Mouse (Mus musculus) midbrain, postnatal 0 days (tissue): ENCODE results near the gene Eya2. TPM values are rescaled to one million over a fixed set of nuclear protein-coding genes. Genes with fewer than 3 reads are reported as not detected.

ENCODE experiments used
- ATAC-seq: fragments of 200-750 bp; cut with Nextera tagmentation; 2 replicates; pipeline ENCODE4 v1.8.0; 2017; ENCODE audit warnings: moderate number of reproducible peaks, mild to moderate bottlenecking, moderate TSS enrichment, moderate library complexity; ENCODE audit not compliant: low FRiP score
- DNase-seq: peaks from one replicate; pipeline ENCODE4 v3.0.0-alpha.2; 2015; ENCODE audit warnings: low spot score
- H3K27ac ChIP-seq: fragments of 300-500 bp; sonication (generic); 2 replicates; pipeline ENCODE4 v1.5.1; 2014; ENCODE audit warnings: low read depth, mild to moderate bottlenecking, low read length, mixed read lengths
- H3K27me3 ChIP-seq: fragments of 300-500 bp; sonication (generic); 2 replicates; pipeline ENCODE4 v1.6.1; 2014; ENCODE audit warnings: low read length, control low read depth, mixed read lengths; ENCODE audit not compliant: insufficient read depth
- H3K36me3 ChIP-seq: fragments of 300-500 bp; sonication (generic); 2 replicates; pipeline ENCODE4 v1.6.1; 2014; ENCODE audit warnings: low read length, control low read depth, mixed read lengths; ENCODE audit not compliant: insufficient read depth
- H3K4me1 ChIP-seq: fragments of 300-500 bp; sonication (generic); 2 replicates; pipeline ENCODE4 v1.6.1; 2014; ENCODE audit warnings: mild to moderate bottlenecking, control low read depth, antibody characterized with exemption, low read length, mixed read lengths; ENCODE audit not compliant: insufficient read depth
- H3K4me2 ChIP-seq: fragments of 300-500 bp; sonication (generic); 2 replicates; pipeline ENCODE4 v1.6.1; 2014; ENCODE audit warnings: low read depth, mild to moderate bottlenecking, low read length, mixed read lengths; ENCODE audit not compliant: poor library complexity, severe bottlenecking
- H3K4me3 ChIP-seq: fragments of 300-500 bp; sonication (generic); 2 replicates; pipeline ENCODE4 v1.5.1; 2014; ENCODE audit warnings: low read depth, mild to moderate bottlenecking, low read length, moderate library complexity
- H3K9ac ChIP-seq: fragments of 300-500 bp; sonication (generic); replicated peaks from 2 replicates; pipeline ENCODE4 v1.6.1; 2014; ENCODE audit warnings: mild to moderate bottlenecking, low read length, moderate library complexity, mixed read lengths; ENCODE audit not compliant: poor library complexity, severe bottlenecking
- H3K9me3 ChIP-seq: fragments of 300-500 bp; sonication (generic); 2 replicates; pipeline ENCODE4 v1.6.1; 2016; ENCODE audit warnings: low read length, control low read depth
- CTCF ChIP-seq: IDR thresholded peaks from 2 replicates; pipeline ENCODE4 v1.5.1; 2016; ENCODE audit warnings: antibody characterized with exemption, mild to moderate bottlenecking
- WGBS: fragments of 180-500 bp; shearing (Covaris S2); extraction: QIAGEN DNeasy Blood & Tissue Kit; methylation state at CpG from one replicate; pipeline ENCODE4 v1.1.7; 2014; 5-methylcytosine and 5-hydroxymethylcytosine counted together
- polyA plus RNA-seq: library from polyadenylated mRNA; unstranded; fragments of >200 nt; fragmentation: Nextera tagmentation; extraction: Ambion mirVana; gene quantifications from 2 replicates; pipeline ENCODE4 v1.2.1, GENCODE M21; 2015
- total RNA-seq: library from RNA; depleted of rRNA; stranded (reverse); fragments of >200 nt; gene quantifications from 2 replicates; pipeline ENCODE4 v1.2.3, GENCODE M21; 2014

Gene Eya2
- total and polyA plus RNA-seq, 2 experiments from 2014 or later: 7.1 to 21.6 TPM

DNA sequence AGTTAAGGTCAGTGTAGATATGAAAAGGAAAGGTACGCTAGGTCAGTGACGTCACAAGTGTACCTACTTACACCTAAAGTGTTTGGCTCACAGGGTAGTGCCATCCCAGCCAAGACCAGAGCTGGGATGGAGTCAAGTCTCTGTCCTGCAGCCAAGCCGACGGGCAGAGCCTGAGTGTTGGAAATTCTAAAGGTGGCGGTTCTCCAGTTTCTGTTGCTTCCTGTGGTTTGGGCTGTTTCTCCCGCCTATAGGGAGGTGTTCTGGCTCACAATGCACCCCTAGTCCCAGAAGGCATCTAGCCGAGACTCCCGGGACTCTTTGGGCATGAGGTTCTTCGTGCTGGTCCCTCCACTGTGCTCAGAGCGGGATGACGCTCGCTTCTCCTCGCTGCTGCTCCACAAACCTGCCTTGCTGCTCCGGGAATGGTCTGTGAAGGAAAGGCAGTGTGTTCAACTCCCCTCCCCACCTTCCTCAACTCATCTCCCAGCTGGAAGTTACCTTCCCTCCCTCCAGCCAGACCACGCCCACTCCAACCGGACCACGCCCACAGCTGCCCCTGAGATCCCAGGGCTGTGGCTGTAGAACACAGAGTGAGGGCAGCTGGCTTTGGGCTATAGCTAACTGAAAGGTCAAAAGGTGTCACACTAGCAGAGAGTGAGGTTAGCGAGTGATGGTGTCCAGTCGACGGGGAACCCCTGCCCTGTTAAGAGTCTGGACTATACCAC lies 190.6 kb downstream of the Eya2 start:
- Histone ChIP-seq H3K9ac (no peak overlapping the region), H3K27me3 (no peaks in the 10 kb centered on the region), H3K4me3 (no peak overlapping the region), H3K36me3 (peaks cover 56% of the 10 kb centered on the region), H3K9me3 (no peaks in the 10 kb centered on the region), H3K4me1 (no peaks in the 10 kb centered on the region), H3K27ac (no peak overlapping the region), H3K4me2 (no peak overlapping the region)
- TF ChIP-seq CTCF: no peak
- DNase-seq (no peak), ATAC-seq (no peak)
- WGBS: 87% methylated on average over 20 of the region's 20 CpGs

DNA sequence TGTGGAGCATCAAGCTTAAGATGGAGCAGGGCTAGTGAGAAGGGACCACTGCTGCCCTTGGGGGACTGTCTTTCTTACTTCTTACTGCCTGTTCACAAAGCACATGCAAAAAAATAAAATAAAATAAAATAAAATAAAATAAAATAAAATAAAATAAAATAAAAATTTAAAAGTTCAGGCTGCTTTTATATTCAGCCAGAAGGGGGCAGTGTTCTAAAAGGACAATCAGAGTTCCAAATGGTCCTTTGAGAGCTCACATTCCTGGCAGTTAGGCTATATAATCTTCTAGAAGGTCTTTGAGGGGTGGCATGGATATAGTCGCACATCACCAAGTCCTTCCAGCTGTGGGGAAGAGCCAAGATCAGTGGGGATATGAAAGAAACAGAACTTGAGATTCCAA lies 191.6 kb downstream of the Eya2 start:
- 66% methylated on average over 1 of the region's 1 CpGs for WGBS
- peaks cover 64% of the 10 kb centered on the region for H3K36me3 ChIP-seq
- ATAC-seq: no peak
- H3K9me3 ChIP-seq: no peaks in the 10 kb centered on the region
- no peaks in the 10 kb centered on the region for H3K27me3 ChIP-seq
- H3K4me1 ChIP-seq: no peaks in the 10 kb centered on the region
- H3K4me3 ChIP-seq: no peak overlapping the region
- H3K4me2 ChIP-seq: no peak overlapping the region
- H3K27ac ChIP-seq: no peak overlapping the region
- peak; percentile 60 for DNase-seq
- no peak overlapping the region for H3K9ac ChIP-seq
- peak; percentile 61 for TF ChIP-seq CTCF

DNA sequence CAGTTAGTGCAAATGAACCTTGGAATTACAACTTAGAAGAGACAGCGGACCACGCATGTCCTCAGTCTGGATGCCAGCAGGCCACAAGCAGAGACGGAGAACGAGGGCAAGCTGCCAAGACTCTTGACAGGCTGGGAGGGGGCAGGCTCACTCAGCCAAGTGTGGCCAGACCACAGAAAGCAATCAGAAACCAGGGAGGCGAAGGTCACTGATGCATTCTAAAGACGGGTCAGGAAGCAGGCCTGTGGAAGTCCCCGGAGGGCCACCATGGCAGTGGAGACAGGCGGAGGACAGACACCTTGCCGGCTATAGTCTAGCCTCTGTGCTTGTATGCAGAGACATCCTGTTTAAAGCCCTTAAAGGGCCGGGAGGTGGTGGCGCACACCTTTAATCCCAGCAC lies 193.2 kb downstream of the Eya2 start:
- no peaks in the 10 kb centered on the region for H3K27me3 ChIP-seq
- no peaks in the 10 kb centered on the region for H3K9me3 ChIP-seq
- TF ChIP-seq CTCF: no peak
- no peak overlapping the region for H3K9ac ChIP-seq
- no peak overlapping the region for H3K4me3 ChIP-seq
- no peak overlapping the region for H3K4me2 ChIP-seq
- WGBS: 52% methylated on average over 11 of the region's 11 CpGs
- H3K36me3 ChIP-seq: peaks cover 74% of the 10 kb centered on the region
- no peaks in the 10 kb centered on the region for H3K4me1 ChIP-seq
- peak; percentile 94 for DNase-seq
- no peak overlapping the region for H3K27ac ChIP-seq
- no peak for ATAC-seq

DNA sequence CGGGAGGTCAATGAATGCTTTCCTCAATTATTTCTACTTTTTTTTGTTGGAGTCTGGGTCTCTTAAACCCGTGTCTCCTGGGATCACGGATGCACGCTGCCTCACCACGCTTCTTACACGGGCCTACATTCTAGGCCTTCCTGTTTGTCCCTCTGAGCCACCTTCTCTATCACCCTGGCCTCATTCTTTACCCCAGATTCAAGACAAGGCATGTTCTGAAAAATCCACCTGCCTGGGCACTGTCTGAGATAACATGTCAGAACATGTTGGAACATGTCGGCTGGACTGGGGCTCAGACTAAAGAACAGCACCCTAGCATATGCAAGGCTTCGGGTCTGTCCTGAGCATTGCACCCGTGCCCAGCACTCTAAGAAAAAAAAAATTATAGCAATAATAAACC lies 194.0 kb downstream of the Eya2 start:
- H3K9ac ChIP-seq: no peak overlapping the region
- TF ChIP-seq CTCF: no peak
- no peak for ATAC-seq
- H3K4me3 ChIP-seq: no peak overlapping the region
- H3K4me1 ChIP-seq: no peaks in the 10 kb centered on the region
- no peaks in the 10 kb centered on the region for H3K27me3 ChIP-seq
- WGBS: 94% methylated on average over 9 of the region's 9 CpGs
- no peak overlapping the region for H3K27ac ChIP-seq
- no peaks in the 10 kb centered on the region for H3K9me3 ChIP-seq
- H3K36me3 ChIP-seq: peaks cover 72% of the 10 kb centered on the region
- DNase-seq: no peak
- H3K4me2 ChIP-seq: no peak overlapping the region

DNA sequence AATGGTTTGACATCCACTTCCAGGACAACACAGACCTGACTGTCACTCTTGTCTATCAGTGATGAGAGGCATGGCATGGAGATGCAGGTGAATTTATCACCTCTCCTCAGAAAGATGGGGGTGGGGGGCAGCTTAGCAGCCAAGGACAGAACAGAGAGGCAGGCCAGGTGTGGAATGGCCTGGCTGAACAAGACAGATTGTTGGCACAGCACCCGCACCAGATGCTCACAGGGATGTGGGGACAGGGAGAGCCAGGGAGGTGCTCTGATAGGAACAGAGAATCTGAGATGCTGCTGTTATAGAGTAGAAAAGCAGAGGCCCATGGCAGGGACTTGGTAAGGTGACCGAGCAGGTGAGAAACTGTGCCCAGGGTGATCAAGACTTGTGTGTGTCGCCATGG lies 194.8 kb downstream of the Eya2 start:
- peaks cover 70% of the 10 kb centered on the region for H3K36me3 ChIP-seq
- H3K4me1 ChIP-seq: no peaks in the 10 kb centered on the region
- DNase-seq (no peak), ATAC-seq (no peak)
- no peak overlapping the region for H3K4me3 ChIP-seq
- no peak overlapping the region for H3K4me2 ChIP-seq
- WGBS: 95% methylated on average over 3 of the region's 3 CpGs
- no peak for TF ChIP-seq CTCF
- no peak overlapping the region for H3K27ac ChIP-seq
- H3K27me3 ChIP-seq: no peaks in the 10 kb centered on the region
- no peaks in the 10 kb centered on the region for H3K9me3 ChIP-seq
- H3K9ac ChIP-seq: no peak overlapping the region

DNA sequence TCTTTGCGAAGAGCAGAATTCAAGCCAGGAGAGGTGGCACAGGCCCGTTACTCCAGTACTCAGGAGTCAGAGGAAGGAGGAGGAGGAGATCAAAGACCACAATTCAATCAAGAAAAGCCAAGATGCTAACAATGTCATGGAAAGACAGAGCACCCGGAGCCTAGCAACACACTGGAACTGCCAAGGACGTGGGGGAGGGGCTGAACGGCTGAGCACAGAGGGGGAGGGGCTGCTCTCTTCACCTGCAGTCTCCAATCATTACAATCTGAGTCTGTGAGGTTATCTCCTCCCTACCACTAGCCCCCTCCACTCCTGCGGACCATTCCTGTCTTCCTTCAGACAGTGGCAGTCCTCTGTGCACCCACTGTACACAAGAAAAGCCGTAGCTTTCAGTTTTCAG lies 196.2 kb downstream of the Eya2 start:
- TF ChIP-seq CTCF: no peak

More for the DNA sequence above, 196.2 kb downstream of the Eya2 start:
- Histone ChIP-seq H3K27ac (peak overlapping the region; percentile 47; the same call in 1 of the 2 replicates), H3K9ac (no peak overlapping the region), H3K9me3 (no peaks in the 10 kb centered on the region), H3K4me3 (no peak overlapping the region), H3K36me3 (peaks cover 63% of the 10 kb centered on the region), H3K27me3 (no peaks in the 10 kb centered on the region), H3K4me1 (no peaks in the 10 kb centered on the region), H3K4me2 (no peak overlapping the region)
- 52% methylated on average over 6 of the region's 7 CpGs for WGBS
- ATAC-seq (no peak), DNase-seq (peak; percentile 47)
